Mouse (Mus musculus): ENCODE results near the gene Fam129c. TPM values are rescaled to one million over a fixed set of nuclear protein-coding genes. Genes with fewer than 3 reads are reported as not detected.

The Fam129c gene
- polyA plus RNA-seq, 1 experiment from 2014 or later, result 9.3 TPM

GRCm38 (mm10) chr8:71639318-71639717 lies 41.9 kb downstream of the Fam129c start:
- WGBS, result 91% methylated on average over 3 of the region's 4 CpGs
- H3K36me3 ChIP-seq (ENCODE audit: control insufficient read depth, insufficient read depth, low read length), result peaks cover 13% of the 10 kb centered on the region
- no peak for ATAC-seq (ENCODE audit: low read depth)
- no peaks in the 10 kb centered on the region for H3K4me1 ChIP-seq (ENCODE audit: control insufficient read depth, insufficient read depth, low read length)
- H3K4me3 ChIP-seq (ENCODE audit: low read depth, low read length), result no peak overlapping the region
- no peak overlapping the region for H3K4me2 ChIP-seq (ENCODE audit: low read depth, low read length)
- H3K9ac ChIP-seq (replicated peaks; ENCODE audit: low read depth, low read length), result no peak overlapping the region
- 0 out of 2 replicates have a peak, but pooled peaks cover 4% of the 10 kb centered on the region for H3K27me3 ChIP-seq (ENCODE audit: control insufficient read depth, insufficient read depth, low read length)
- H3K27ac ChIP-seq (ENCODE audit: low read depth, low read length), result no peak overlapping the region
- no peaks in the 10 kb centered on the region for H3K9me3 ChIP-seq (ENCODE audit: control insufficient read depth, low read length)

GRCm38 (mm10) chr8:71645510-71645909 lies 48.1 kb downstream of the Fam129c start:
- Histone ChIP-seq H3K27me3 (ENCODE audit: control insufficient read depth, insufficient read depth, low read length) (no peaks in the 10 kb centered on the region), H3K9me3 (ENCODE audit: control insufficient read depth, low read length) (no peaks in the 10 kb centered on the region), H3K4me1 (ENCODE audit: control insufficient read depth, insufficient read depth, low read length) (no peaks in the 10 kb centered on the region), H3K9ac (replicated peaks; ENCODE audit: low read depth, low read length) (no peak overlapping the region), H3K27ac (ENCODE audit: low read depth, low read length) (no peak overlapping the region), H3K36me3 (ENCODE audit: control insufficient read depth, insufficient read depth, low read length) (peaks cover 22% of the 10 kb centered on the region), H3K4me2 (ENCODE audit: low read depth, low read length) (no peak overlapping the region), H3K4me3 (ENCODE audit: low read depth, low read length) (no peak overlapping the region)
- 85% methylated on average over 9 of the region's 9 CpGs for WGBS
- ATAC-seq (ENCODE audit: low read depth), result no peak

GRCm38 (mm10) chr8:71654600-71654999 lies 57.2 kb downstream of the Fam129c start:
- Histone ChIP-seq H3K27ac (ENCODE audit: low read depth, low read length) (no peak overlapping the region), H3K27me3 (ENCODE audit: control insufficient read depth, insufficient read depth, low read length) (peaks cover 26% of the 10 kb centered on the region), H3K9me3 (ENCODE audit: control insufficient read depth, low read length) (no peaks in the 10 kb centered on the region), H3K4me2 (ENCODE audit: low read depth, low read length) (no peak overlapping the region), H3K9ac (replicated peaks; ENCODE audit: low read depth, low read length) (no peak overlapping the region), H3K4me3 (ENCODE audit: low read depth, low read length) (no peak overlapping the region), H3K36me3 (ENCODE audit: control insufficient read depth, insufficient read depth, low read length) (peaks cover 15% of the 10 kb centered on the region; the same call in 1 of the 2 replicates), H3K4me1 (ENCODE audit: control insufficient read depth, insufficient read depth, low read length) (no peaks in the 10 kb centered on the region)
- peak; percentile 7; the same call in 1 of the 2 replicates for ATAC-seq (ENCODE audit: low read depth)
- WGBS, result 2% methylated on average over 24 of the region's 24 CpGs

Small RNA genes within 50 kb of the gene (microRNA-seq; reads per million reads assigned to microRNA genes)
- 2.0 reads per million for gene Mir6769b

Other genes starting within 250 kb of the Fam129c start
- 115 and 130 TPM in 2 replicates for gene Use1, start 230.8 kb upstream of the Fam129c start, polyA plus RNA-seq (2014; fragmentation: Nextera tagmentation; extraction: Ambion mirVana)
- gene Ocel1, start 226.3 kb upstream of the Fam129c start, polyA plus RNA-seq (2014; fragmentation: Nextera tagmentation; extraction: Ambion mirVana), result 4.8 and 4.9 TPM in 2 replicates
- 22.3 and 32.8 TPM in 2 replicates for gene Nr2f6, start 215.7 kb upstream of the Fam129c start, polyA plus RNA-seq (2014; fragmentation: Nextera tagmentation; extraction: Ambion mirVana)
- gene Ushbp1, start 201.8 kb upstream of the Fam129c start, polyA plus RNA-seq (2014; fragmentation: Nextera tagmentation; extraction: Ambion mirVana), result 3.2 and 5.0 TPM in 2 replicates
- gene Babam1, start 200.8 kb upstream of the Fam129c start, polyA plus RNA-seq (2014; fragmentation: Nextera tagmentation; extraction: Ambion mirVana), result 90.9 and 96.5 TPM in 2 replicates
- 1.9 and 2.7 TPM in 2 replicates for gene Ankle1, start 191.6 kb upstream of the Fam129c start, polyA plus RNA-seq (2014; fragmentation: Nextera tagmentation; extraction: Ambion mirVana)
- 101 and 104 TPM in 2 replicates for gene Abhd8, start 134.0 kb upstream of the Fam129c start, polyA plus RNA-seq (2014; fragmentation: Nextera tagmentation; extraction: Ambion mirVana)
- 186 and 189 TPM in 2 replicates for gene Mrpl34, start 132.7 kb upstream of the Fam129c start, polyA plus RNA-seq (2014; fragmentation: Nextera tagmentation; extraction: Ambion mirVana)
- gene Dda1, start 128.4 kb upstream of the Fam129c start, polyA plus RNA-seq (2014; fragmentation: Nextera tagmentation; extraction: Ambion mirVana), result 236 and 251 TPM in 2 replicates
- gene Ano8, start 111.7 kb upstream of the Fam129c start, polyA plus RNA-seq (2014; fragmentation: Nextera tagmentation; extraction: Ambion mirVana), result 6.9 and 8.4 TPM in 2 replicates
- 5.5 and 5.9 TPM in 2 replicates for gene Gtpbp3, start 109.5 kb upstream of the Fam129c start, polyA plus RNA-seq (2014; fragmentation: Nextera tagmentation; extraction: Ambion mirVana)
- 5.4 and 9.8 TPM in 2 replicates for gene Plvap, start 85.9 kb upstream of the Fam129c start, polyA plus RNA-seq (2014; fragmentation: Nextera tagmentation; extraction: Ambion mirVana)
- 0.14 TPM in 1 of 2 replicates, not detected in the other for gene Ccdc194, start 71.9 kb upstream of the Fam129c start, polyA plus RNA-seq (2014; fragmentation: Nextera tagmentation; extraction: Ambion mirVana)
- gene Bst2, start 60.2 kb upstream of the Fam129c start, polyA plus RNA-seq (2014; fragmentation: Nextera tagmentation; extraction: Ambion mirVana), result 0.27 and 6.0 TPM in 2 replicates
- gene Mvb12a, start 54.7 kb upstream of the Fam129c start, polyA plus RNA-seq (2014; fragmentation: Nextera tagmentation; extraction: Ambion mirVana), result 69.0 and 70.6 TPM in 2 replicates
- not detected in 2 replicates for gene Tmem221, start 38.8 kb upstream of the Fam129c start, polyA plus RNA-seq (2014; fragmentation: Nextera tagmentation; extraction: Ambion mirVana)
- not detected in 2 replicates for gene Nxnl1, start 31.0 kb upstream of the Fam129c start, polyA plus RNA-seq (2014; fragmentation: Nextera tagmentation; extraction: Ambion mirVana)
- 61.0 and 70.0 TPM in 2 replicates for gene Slc27a1, start 28.8 kb upstream of the Fam129c start, polyA plus RNA-seq (2014; fragmentation: Nextera tagmentation; extraction: Ambion mirVana)
- 239 and 259 TPM in 2 replicates for gene Pgls, start 5.5 kb upstream of the Fam129c start, polyA plus RNA-seq (2014; fragmentation: Nextera tagmentation; extraction: Ambion mirVana)
- gene Colgalt1, start 13.3 kb downstream of the Fam129c start, polyA plus RNA-seq (2014; fragmentation: Nextera tagmentation; extraction: Ambion mirVana), result 71.9 and 78.5 TPM in 2 replicates
- gene Unc13a, start 74.1 kb downstream of the Fam129c start, polyA plus RNA-seq (2014; fragmentation: Nextera tagmentation; extraction: Ambion mirVana), result 17.8 and 20.6 TPM in 2 replicates
- gene Jak3, start 78.6 kb downstream of the Fam129c start, polyA plus RNA-seq (2014; fragmentation: Nextera tagmentation; extraction: Ambion mirVana), result 2.8 and 4.1 TPM in 2 replicates
- 0.55 and 1.0 TPM in 2 replicates for gene Insl3, start 91.6 kb downstream of the Fam129c start, polyA plus RNA-seq (2014; fragmentation: Nextera tagmentation; extraction: Ambion mirVana)
- gene B3gnt3, start 104.1 kb downstream of the Fam129c start, polyA plus RNA-seq (2014; fragmentation: Nextera tagmentation; extraction: Ambion mirVana), result 0.11 and 0.53 TPM in 2 replicates
- 49.1 and 62.7 TPM in 2 replicates for gene Fcho1, start 128.1 kb downstream of the Fam129c start, polyA plus RNA-seq (2014; fragmentation: Nextera tagmentation; extraction: Ambion mirVana)